Comparison of ENCODE assay signal across 12 mouse cellular contexts in genomic region chr12:102661772-102662171, GRCm38 (mm10). TPM values are rescaled to one million over a fixed set of nuclear protein-coding genes. Genes with fewer than 3 reads are reported as not detected.
DNase-seq lines count a peak whose midpoint lies in the region; ATAC-seq lines count a peak whose summit lies in the region.
"Had no signal": no experiment of that assay in that cellular context is flagged by ENCODE, and none has a peak within 500 bp of the region (broad histone marks: within the 10 kb centered on the region; RNA-seq: fewer than 3 reads in every experiment).

No protein-coding gene starts in this region.

- no peaks in the 10 kb centered on the region; the same call in 1 of the 2 replicates for H3K36me3 ChIP-seq in heart, embryonic 12.5 days
- no peaks in the 10 kb centered on the region for H3K36me3 ChIP-seq in neural tube, embryonic 13.5 days
- H3K36me3 ChIP-seq in limb, embryonic 10.5 days, result no peaks in the 10 kb centered on the region
- H3K36me3 ChIP-seq: embryonic facial prominence, embryonic 12.5 days had no signal

- 74% methylated on average over 7 of the region's 7 CpGs for WGBS in heart, embryonic 12.5 days
- 83% methylated on average over 7 of the region's 7 CpGs for WGBS in neural tube, embryonic 13.5 days
- WGBS in limb, embryonic 10.5 days, result 85% methylated on average over 7 of the region's 7 CpGs

- no peak overlapping the region for H3K4me3 ChIP-seq in heart, embryonic 12.5 days
- no peak overlapping the region for H3K4me3 ChIP-seq in neural tube, embryonic 13.5 days
- no peak overlapping the region for H3K4me3 ChIP-seq in limb, embryonic 10.5 days
- H3K4me3 ChIP-seq: embryonic facial prominence, embryonic 12.5 days had no signal

- H3K4me1 ChIP-seq in heart, embryonic 12.5 days (replicated peaks), result 0 out of 2 replicates have a peak, but pooled peaks cover under 1% of the 10 kb centered on the region
- peaks cover 25% of the 10 kb centered on the region for H3K4me1 ChIP-seq in neural tube, embryonic 13.5 days (replicated peaks)
- peaks cover 6% of the 10 kb centered on the region for H3K4me1 ChIP-seq in limb, embryonic 10.5 days
- H3K4me1 ChIP-seq: embryonic facial prominence, embryonic 12.5 days had no signal

- H3K9me3 ChIP-seq in heart, embryonic 12.5 days (replicated peaks), result 0 out of 2 replicates have a peak, but pooled peaks cover 5% of the 10 kb centered on the region
- H3K9me3 ChIP-seq in neural tube, embryonic 13.5 days, result no peaks in the 10 kb centered on the region
- no peaks in the 10 kb centered on the region for H3K9me3 ChIP-seq in limb, embryonic 10.5 days (replicated peaks)
- H3K9me3 ChIP-seq: embryonic facial prominence, embryonic 12.5 days had no signal

- DNase-seq in heart, adult 18-20 months, result peak; percentile 40 to 46
- DNase-seq in neural tube, embryonic 10.5 days (ENCODE audit: extremely low spot score, low spot score), result no peak
- DNase-seq in limb, embryonic 10.5 days (ENCODE audit: low spot score), result no peak
- peak; percentile 57 for DNase-seq in telencephalon, adult 2 months (ENCODE audit: low read depth, low spot score)
- no peak for DNase-seq in retina, embryonic 14.5 days (ENCODE audit: low spot score)
- DNase-seq: kidney, adult 18-20 months; left cerebral cortex, postnatal 4 days; lung, postnatal 14 days had no signal

- no peak overlapping the region for H3K27ac ChIP-seq in heart, embryonic 12.5 days (ENCODE audit: poor library complexity, severe bottlenecking)
- 0 out of 2 replicates have a peak overlapping the region, but pooled peaks have one; percentile 39 for H3K27ac ChIP-seq in neural tube, embryonic 13.5 days (replicated peaks)
- H3K27ac ChIP-seq in limb, embryonic 10.5 days, result 0 out of 2 replicates have a peak overlapping the region, but pooled peaks have one; percentile 17
- H3K27ac ChIP-seq: embryonic facial prominence, embryonic 12.5 days had no signal

- H3K27me3 ChIP-seq in heart, embryonic 12.5 days (replicated peaks), result no peaks in the 10 kb centered on the region
- H3K27me3 ChIP-seq in neural tube, embryonic 13.5 days, result no peaks in the 10 kb centered on the region
- H3K27me3 ChIP-seq in limb, embryonic 10.5 days (ENCODE audit: low read depth, poor library complexity, severe bottlenecking), result no peaks in the 10 kb centered on the region
- H3K27me3 ChIP-seq: embryonic facial prominence, embryonic 12.5 days had no signal

- H3K4me2 ChIP-seq in heart, embryonic 12.5 days, result no peak overlapping the region
- no peak overlapping the region for H3K4me2 ChIP-seq in neural tube, embryonic 13.5 days
- H3K4me2 ChIP-seq: embryonic facial prominence, embryonic 12.5 days had no signal

- H3K9ac ChIP-seq in heart, embryonic 12.5 days, result no peak overlapping the region
- no peak overlapping the region for H3K9ac ChIP-seq in neural tube, embryonic 13.5 days
- H3K9ac ChIP-seq: embryonic facial prominence, embryonic 12.5 days had no signal

- ATAC-seq in heart, embryonic 12.5 days (ENCODE audit: insufficient number of reproducible peaks, low FRiP score), result no peak
- ATAC-seq in neural tube, embryonic 13.5 days (ENCODE audit: low read depth), result no peak
- ATAC-seq: midbrain, embryonic 16.5 days had no signal

RNA-seq across cellular contexts. Expression of gene Itpk1, which starts 43.0 kb away (rescaled TPM):
- 10 to 100 TPM in 1 of 2 experiments, 1 to 10 TPM in 1; 9.1 to 12.4 TPM for total RNA-seq in heart, adult 18-20 months (2021)
- 5.5 and 6.9 TPM in 2 replicates for polyA plus RNA-seq in heart, embryonic 12.5 days (2016; fragmentation: Nextera tagmentation; extraction: Ambion mirVana)
- 30.9 and 34.0 TPM in 2 replicates for polyA plus RNA-seq in neural tube, embryonic 13.5 days (2015; fragmentation: Nextera tagmentation; extraction: Ambion mirVana)
- polyA plus RNA-seq in limb, embryonic 10.5 days (2016; fragmentation: Nextera tagmentation; extraction: Ambion mirVana), result 9.7 and 11.0 TPM in 2 replicates

Comparison
In these comparisons a context has a peak if more than half of its experiments do, and no peak if none do; other contexts are left out.
1. DNase-seq: peak in heart, adult 18-20 months (2 of 2) and telencephalon, adult 2 months (single experiment); none in neural tube, embryonic 10.5 days (single experiment), limb, embryonic 10.5 days (single experiment) and retina, embryonic 14.5 days (single experiment).